Mouse (Mus musculus) myocyte (in vitro differentiated cells): ENCODE measurements around the gene Vmn2r106.

ENCODE experiments used
- MAX ChIP-seq: IDR thresholded peaks from one replicate; pipeline ENCODE4 v1.6.1; 2011; ENCODE audit warnings: low read depth, mild to moderate bottlenecking, control low read depth
- MYOD1 ChIP-seq, 3 experiments: IDR thresholded peaks; one replicate each; pipeline ENCODE4 v1.6.1; 2011; ENCODE audit warnings: control low read depth in 2 of 3, low read depth in 2 of 3, mild to moderate bottlenecking in 2 of 3, moderate library complexity in 1 of 3; ENCODE audit not compliant: insufficient read length in 2 of 3, control insufficient read depth in 1 of 3
- POLR2A ChIP-seq: IDR thresholded peaks from one replicate; pipeline ENCODE4 v1.6.1; 2011; ENCODE audit warnings: low read depth, mild to moderate bottlenecking, control low read depth, moderate library complexity; ENCODE audit not compliant: insufficient read length

DNA sequence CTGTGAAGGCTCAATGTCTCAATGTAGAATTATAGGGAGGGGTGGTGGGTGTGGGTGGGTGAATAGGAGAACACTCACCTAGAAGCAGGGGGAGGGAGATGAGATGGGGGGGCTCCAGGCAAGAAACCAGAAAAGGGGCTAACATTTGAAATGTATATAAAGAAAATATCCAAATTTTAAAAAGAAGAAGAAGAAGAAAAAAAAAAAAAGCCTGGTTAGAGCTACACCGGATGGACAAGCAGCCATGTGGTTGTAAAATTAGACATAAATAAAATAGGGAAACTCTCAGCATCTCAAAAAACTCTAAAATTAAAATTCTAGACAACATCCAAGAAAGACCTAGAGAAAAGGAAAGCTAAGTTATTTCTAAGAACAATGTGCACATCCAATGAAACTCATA, 20.4 kb upstream of the Vmn2r106 start:
- TF ChIP-seq POLR2A (no peak), MAX (no peak), MYOD1 (IDR thresholded peaks at IDR 0.05; ENCODE audit: control insufficient read depth in 1 of 3, insufficient read length in 2 of 3, low read depth in 2 of 3) (no peak)
